Mouse (Mus musculus) urinary bladder, postnatal 10 days (tissue): ENCODE results near the gene Lpp.
A peak's percentile ranks its signal among the peaks of the same experiment; 100 is the strongest.

Experiments
- DNase-seq: peaks from one replicate; pipeline ENCODE4 v3.0.0; 2022; ENCODE audit warnings: low spot score

The Lpp gene

GRCm38 (mm10) chr16:24392651-24393555 is at the start of gene Lpp:
Gene Lpp, plus strand, starts transcription at chr16:24393507.
- peak; percentile 44 for DNase-seq

GRCm38 (mm10) chr16:24347582-24348411 is 45.5 kb upstream of the Lpp start:
- no peak for DNase-seq

DNA sequence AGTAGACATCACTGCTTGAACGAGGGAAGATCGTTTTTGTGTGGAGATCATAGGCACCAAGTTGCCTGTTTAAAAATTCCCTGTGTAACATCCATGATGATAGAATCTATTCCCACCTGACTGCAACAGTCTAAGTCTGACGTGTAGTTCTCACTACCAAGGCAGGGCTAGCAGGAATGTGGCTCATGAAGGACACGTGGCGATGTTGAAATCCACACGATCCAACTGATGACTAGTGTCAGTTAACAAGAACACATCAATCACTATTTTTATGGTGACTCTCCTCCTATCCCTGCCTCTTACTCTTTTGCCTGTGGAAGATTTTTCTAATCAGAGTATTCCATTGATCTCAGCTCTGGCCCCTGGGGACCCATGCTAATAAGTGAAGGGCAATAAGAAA is 43.0 kb upstream of the Lpp start:
- DNase-seq, result no peak

GRCm38 (mm10) chr16:24350751-24351150 is 42.6 kb upstream of the Lpp start:
- no peak for DNase-seq

DNA sequence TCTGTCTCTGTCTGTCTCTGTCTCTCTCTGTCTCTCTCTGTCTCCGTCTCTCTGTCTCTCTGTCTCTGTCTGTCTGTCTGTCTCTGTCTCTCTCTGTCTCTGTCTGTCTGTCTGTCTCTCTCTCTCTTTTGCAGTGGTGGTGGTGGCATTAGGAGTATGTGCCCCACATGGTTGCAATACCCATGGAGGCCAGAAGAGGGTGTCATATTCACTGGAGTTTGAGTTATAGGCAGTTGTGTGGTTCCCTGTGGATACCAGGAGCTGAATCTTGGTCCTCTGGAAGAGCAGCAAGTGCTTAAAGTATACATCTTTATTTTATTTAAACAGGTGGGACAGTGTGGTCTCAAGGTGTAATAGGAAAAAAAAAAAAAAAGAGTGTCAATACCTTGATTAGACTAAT is 41.5 kb upstream of the Lpp start:
- DNase-seq, result no peak

GRCm38 (mm10) chr16:24353816-24354215 is 39.5 kb upstream of the Lpp start:
- no peak for DNase-seq

DNA sequence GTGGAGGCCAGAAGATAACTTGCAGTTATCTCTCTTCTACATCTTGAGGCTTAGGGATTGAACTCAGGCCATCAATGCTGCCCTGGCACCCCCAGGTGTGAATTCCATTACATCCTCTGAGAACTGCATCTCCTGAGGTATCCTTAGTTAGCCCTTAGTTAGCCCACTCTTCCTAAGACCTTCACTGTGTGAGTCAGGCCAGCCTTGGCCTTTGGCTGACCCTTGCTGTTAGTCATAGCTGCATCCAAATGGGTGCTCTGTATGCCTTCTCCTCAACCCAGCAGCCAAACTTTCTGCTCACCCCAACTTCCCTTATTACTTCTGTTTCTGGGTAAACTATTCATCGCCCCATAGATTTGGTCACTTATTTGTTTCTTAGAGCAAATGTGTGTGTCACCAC is 31.6 kb upstream of the Lpp start:
- no peak for DNase-seq

DNA sequence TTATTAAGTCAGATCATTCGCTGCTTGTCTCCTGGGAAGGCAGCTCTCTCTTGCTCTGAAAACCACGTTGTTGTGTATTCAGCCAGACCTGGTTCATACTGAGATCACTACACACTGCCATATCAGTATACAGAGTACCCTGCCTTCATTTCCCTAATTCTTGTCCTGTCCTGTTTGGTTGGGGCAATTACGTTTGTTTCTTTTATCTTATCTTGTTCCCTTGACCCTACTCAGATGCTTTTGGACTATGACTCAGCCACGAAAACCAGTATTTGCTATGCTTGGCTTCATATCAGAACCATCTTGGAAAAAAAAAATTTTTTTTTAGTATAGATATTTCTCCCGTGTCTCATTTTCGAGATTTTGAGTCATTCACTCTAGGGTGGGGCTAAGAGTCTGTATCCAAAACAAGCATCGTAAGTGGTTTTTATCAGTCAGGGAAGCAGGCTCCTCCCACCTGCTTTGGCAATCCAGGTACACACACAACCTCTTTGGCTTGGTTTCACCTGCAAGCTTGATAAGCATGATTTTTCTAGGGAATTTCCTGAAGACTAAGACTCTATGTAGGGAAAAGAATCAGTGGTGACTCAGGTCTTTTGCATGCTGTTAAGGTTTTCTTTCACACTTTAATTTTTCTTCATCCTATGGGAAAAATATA is 29.1 kb upstream of the Lpp start:
- no peak for DNase-seq

DNA sequence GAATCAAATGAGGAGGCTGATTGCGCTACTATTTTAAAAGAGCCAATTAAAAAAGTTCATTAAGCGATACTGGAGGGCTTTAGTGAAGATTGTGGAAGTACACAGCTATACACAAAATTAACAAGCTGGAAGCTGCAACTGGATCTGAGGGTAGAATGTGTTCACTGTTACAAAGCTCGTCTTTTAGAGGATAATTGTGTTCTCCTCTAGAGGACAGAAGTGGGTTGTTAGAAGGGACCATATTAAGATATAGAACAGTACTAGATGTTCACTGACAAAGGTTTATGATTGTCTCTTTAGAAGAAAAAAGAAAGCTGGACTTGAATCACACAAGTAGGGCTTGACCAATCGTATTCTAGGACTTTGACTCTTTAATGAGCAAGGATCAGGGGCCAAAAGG is 27.4 kb upstream of the Lpp start:
- no peak for DNase-seq

GRCm38 (mm10) chr16:24367071-24367470 is 26.2 kb upstream of the Lpp start:
- DNase-seq, result no peak

GRCm38 (mm10) chr16:24367506-24367905 is 25.8 kb upstream of the Lpp start:
- no peak for DNase-seq

GRCm38 (mm10) chr16:24376478-24376877 is 16.8 kb upstream of the Lpp start:
- DNase-seq, result no peak

- DNase-seq, result no peak
Measured at GRCm38 (mm10) chr16:24390596-24390995, 2.7 kb upstream of the Lpp start.

DNA sequence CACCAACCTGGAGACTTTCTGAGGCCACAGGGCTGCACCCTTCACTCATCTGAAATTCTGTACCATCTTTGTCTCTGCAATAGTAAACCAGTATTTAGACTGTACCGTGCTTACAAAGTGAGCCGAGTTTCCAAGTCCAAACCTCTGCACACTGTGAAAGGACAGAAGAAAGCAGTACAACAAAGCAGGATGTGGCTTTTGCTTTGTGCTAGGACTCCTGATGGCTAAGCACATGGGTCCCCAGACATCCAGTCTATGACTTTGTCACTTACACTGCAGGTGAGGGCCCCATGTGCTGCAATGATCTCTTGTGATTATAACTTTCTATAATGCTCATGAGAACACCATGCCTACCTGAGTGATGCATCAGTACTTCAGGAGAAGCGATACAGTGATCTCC is 2.2 kb upstream of the Lpp start:
- no peak for DNase-seq

DNA sequence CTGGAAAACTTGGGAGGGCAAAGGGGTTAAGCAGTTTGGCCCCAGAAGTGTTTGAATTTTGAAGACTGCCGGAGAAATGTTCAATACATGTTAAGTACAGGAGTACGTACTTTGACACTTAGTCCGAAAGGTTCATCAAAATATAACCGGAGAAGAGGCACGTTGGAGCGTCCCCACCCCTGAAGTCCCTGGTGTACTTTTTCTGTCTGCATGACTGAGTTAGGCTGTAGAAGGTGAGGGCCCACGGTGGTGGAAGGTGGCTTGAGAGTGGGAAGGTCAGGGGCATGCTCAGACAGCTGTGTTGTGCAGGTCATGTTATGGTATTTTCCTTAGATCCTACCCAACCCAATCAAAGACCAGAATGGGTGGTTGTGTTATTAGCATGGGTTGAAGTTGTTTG is 1.4 kb upstream of the Lpp start:
- no peak for DNase-seq

- no peak for DNase-seq
Measured at GRCm38 (mm10) chr16:24393556-24394210, 376 bp downstream of the Lpp start.

DNA sequence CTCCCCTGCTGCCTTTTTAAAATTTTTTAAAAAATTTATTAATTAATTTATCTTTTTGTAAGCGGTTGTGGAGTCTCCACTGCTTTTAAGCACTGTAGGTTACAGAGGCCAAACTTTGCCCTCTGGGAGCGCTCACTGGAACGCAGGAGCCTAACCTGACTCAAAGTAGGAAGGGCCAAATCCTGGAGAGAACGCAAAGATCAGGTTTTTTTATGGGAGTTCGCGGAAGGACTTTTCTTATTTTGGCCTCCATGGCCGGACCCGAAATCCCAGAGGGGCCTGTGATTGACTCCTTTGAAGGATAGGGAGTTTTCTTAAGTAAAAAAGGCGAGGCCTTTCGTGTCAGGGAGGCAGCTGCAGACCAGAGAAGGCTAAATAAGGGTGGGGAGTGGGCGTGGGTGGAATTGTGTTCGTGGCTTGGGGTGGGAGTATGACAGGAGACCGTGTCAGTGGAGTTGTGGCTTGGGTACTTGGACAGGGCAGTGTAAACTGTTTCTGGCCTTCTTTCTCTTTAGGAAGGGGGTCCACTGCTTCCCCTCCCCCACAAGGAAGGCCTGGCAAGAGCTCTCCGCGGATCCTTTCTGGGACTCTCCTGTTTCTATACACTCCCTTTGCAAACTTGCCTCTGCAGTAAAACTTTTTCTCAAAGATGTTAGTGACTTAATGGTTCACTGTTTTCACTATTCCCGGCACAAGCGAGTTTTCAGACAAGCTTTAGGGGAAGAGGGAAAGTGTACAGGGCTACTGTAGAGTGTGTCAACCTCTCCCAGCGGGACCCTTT is 1.1 kb downstream of the Lpp start:
- DNase-seq, result no peak

GRCm38 (mm10) chr16:24395100-24395499 is 1.8 kb downstream of the Lpp start:
- no peak for DNase-seq

DNA sequence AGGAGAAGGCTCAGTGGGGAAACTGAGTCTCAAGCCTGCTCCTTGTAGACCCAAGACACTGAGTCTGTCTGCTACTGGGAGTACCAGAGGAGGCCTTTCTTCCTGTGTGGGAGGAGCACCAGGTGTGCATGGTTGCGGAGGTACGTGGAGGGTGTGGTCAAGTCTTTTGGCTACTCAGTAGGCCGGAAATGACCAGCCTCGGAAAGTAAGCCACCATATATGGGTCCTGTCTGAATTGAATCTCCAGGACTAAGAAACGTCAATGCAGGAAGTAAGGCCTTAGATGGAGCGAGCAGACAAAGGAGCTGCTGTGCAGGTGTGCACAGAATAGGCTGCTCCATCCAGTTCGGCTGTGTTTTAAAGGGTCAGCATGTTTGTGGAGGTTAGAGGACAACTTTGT is 3.2 kb downstream of the Lpp start:
- no peak for DNase-seq

GRCm38 (mm10) chr16:24398476-24398875 is 5.2 kb downstream of the Lpp start:
- DNase-seq, result no peak

GRCm38 (mm10) chr16:24398893-24399292 is 5.6 kb downstream of the Lpp start:
- no peak for DNase-seq
